Mouse (Mus musculus): ENCODE data around the gene Man1a2. TPM values are rescaled to one million over a fixed set of nuclear protein-coding genes. Genes with fewer than 3 reads are reported as not detected.

Man1a2 gene
- total and polyA plus RNA-seq, 3 experiments: 27.1 to 261 (median 33.2) TPM

DNA sequence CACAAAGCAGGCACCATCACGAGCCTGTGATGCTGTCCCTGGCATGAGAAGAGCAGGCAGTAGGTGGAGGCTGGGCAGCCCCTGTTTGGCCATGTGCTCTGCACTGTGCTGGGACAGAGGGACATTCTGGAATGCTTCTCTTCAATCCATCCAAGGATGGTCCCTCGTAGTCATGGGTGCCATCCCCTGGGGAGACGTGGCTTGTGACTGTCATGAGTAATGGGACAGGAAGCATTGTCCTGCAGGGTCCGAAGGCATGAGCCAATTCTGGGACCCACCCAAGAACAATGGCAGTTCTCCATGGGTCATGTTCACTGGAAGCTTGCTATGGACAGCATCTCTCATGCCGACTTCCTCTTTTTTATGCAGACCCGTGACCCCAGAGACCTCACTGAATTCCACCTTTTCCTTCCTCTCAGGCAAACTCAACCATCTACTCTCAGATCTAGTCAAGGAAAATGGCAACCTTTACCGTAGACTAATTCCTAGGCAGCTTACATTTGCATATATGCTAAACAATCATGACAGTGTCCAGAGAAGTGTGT, 155.0 kb downstream of the Man1a2 start:
- H3K4me1 ChIP-seq (ENCODE audit: control insufficient read depth in 1 of 2, insufficient read depth in 2 of 2, low read length in 2 of 2): no peaks in the 10 kb centered on the region
- no peaks in the 10 kb centered on the region for H3K79me2 ChIP-seq (ENCODE audit: control insufficient read depth, insufficient read depth, low read length, poor library complexity)
- no peaks in the 10 kb centered on the region for H3K9me3 ChIP-seq (replicated peaks; ENCODE audit: insufficient read depth, low read length)
- TF ChIP-seq GATA1 (IDR thresholded peaks at IDR 0.05; ENCODE audit: low read depth, low read length) (no peak), POLR2AphosphoS2 (IDR thresholded peaks at IDR 0.05; ENCODE audit: low read length) (no peak), CHD2 (IDR thresholded peaks at IDR 0.05; ENCODE audit: low read length) (no peak), MEF2A (IDR thresholded peaks at IDR 0.05; ENCODE audit: extremely low read depth, insufficient replicate concordance, low read depth, low read length, poor library complexity, severe bottlenecking) (no peak), EP300 (IDR thresholded peaks at IDR 0.05; ENCODE audit: low read depth in 1 of 2, low read length in 2 of 2) (no peak), ZKSCAN1 (IDR thresholded peaks at IDR 0.05; ENCODE audit: low read depth, low read length) (no peak), NRF1 (IDR thresholded peaks at IDR 0.05; ENCODE audit: insufficient read depth, low read depth, low read length, poor library complexity, severe bottlenecking) (no peak), E2F4 (IDR thresholded peaks at IDR 0.05; ENCODE audit: borderline replicate concordance, low read depth, low read length) (no peak), USF2 (IDR thresholded peaks at IDR 0.05; ENCODE audit: borderline replicate concordance in 1 of 2, insufficient read depth in 1 of 2, low read depth in 1 of 2, low read length in 2 of 2) (no peak), SIN3A (IDR thresholded peaks at IDR 0.05; ENCODE audit: low read length) (no peak), TBP (IDR thresholded peaks at IDR 0.05; ENCODE audit: low read depth, low read length) (no peak)
- no peaks in the 10 kb centered on the region for H3K36me3 ChIP-seq (ENCODE audit: control insufficient read depth in 1 of 2, insufficient read depth in 2 of 2, low read length in 2 of 2)
- H3K9ac ChIP-seq (ENCODE audit: control insufficient read depth, low read depth, low read length, poor library complexity, severe bottlenecking): no peak overlapping the region
- peaks cover 0 to 3% of the 10 kb centered on the region in 2 experiments; a peak in 1 of 4 replicates for H3K27me3 ChIP-seq (ENCODE audit: control insufficient read depth in 1 of 2, insufficient read depth in 2 of 2, low read length in 2 of 2)
- DNase-seq (ENCODE audit: low read depth, low spot score): no peak
- H3K4me3 ChIP-seq (ENCODE audit: control insufficient read depth in 1 of 2, insufficient read depth in 1 of 2, low read depth in 2 of 2, low read length in 2 of 2): no peak overlapping the region
- H3K27ac ChIP-seq (ENCODE audit: control insufficient read depth, low read depth, low read length): no peak overlapping the region

- no peak overlapping the region for H3K4me3 ChIP-seq (ENCODE audit: control insufficient read depth in 1 of 2, insufficient read depth in 1 of 2, low read depth in 2 of 2, low read length in 2 of 2)
- no peaks in the 10 kb centered on the region for H3K36me3 ChIP-seq (ENCODE audit: control insufficient read depth in 1 of 2, insufficient read depth in 2 of 2, low read length in 2 of 2)
- no peaks in the 10 kb centered on the region for H3K79me2 ChIP-seq (ENCODE audit: control insufficient read depth, insufficient read depth, low read length, poor library complexity)
- no peaks in the 10 kb centered on the region for H3K4me1 ChIP-seq (ENCODE audit: control insufficient read depth in 1 of 2, insufficient read depth in 2 of 2, low read length in 2 of 2)
- peaks cover 0 to 1% of the 10 kb centered on the region in 2 experiments; a peak in 1 of 4 replicates for H3K27me3 ChIP-seq (ENCODE audit: control insufficient read depth in 1 of 2, insufficient read depth in 2 of 2, low read length in 2 of 2)
- TF ChIP-seq ZNF384 (IDR thresholded peaks at IDR 0.05; ENCODE audit: low read depth, low read length): no peak
- no peak overlapping the region for H3K27ac ChIP-seq (ENCODE audit: control insufficient read depth, low read depth, low read length)
- H3K9me3 ChIP-seq (replicated peaks; ENCODE audit: insufficient read depth, low read length): no peaks in the 10 kb centered on the region
- DNase-seq (ENCODE audit: low read depth, low spot score): no peak
- H3K9ac ChIP-seq (ENCODE audit: control insufficient read depth, low read depth, low read length, poor library complexity, severe bottlenecking): no peak overlapping the region
Measured at GRCm38 (mm10) chr3:100522671-100523070, 162.6 kb downstream of the Man1a2 start.

- Histone ChIP-seq H3K27ac (ENCODE audit: control insufficient read depth, low read depth, low read length) (no peak overlapping the region), H3K9me3 (replicated peaks; ENCODE audit: insufficient read depth, low read length) (no peaks in the 10 kb centered on the region), H3K4me3 (ENCODE audit: control insufficient read depth in 1 of 2, insufficient read depth in 1 of 2, low read depth in 2 of 2, low read length in 2 of 2) (no peak overlapping the region), H3K27me3 (ENCODE audit: control insufficient read depth in 1 of 2, insufficient read depth in 2 of 2, low read length in 2 of 2) (no peaks in the 10 kb centered on the region), H3K36me3 (ENCODE audit: control insufficient read depth in 1 of 2, insufficient read depth in 2 of 2, low read length in 2 of 2) (no peaks in the 10 kb centered on the region), H3K4me1 (ENCODE audit: control insufficient read depth in 1 of 2, insufficient read depth in 2 of 2, low read length in 2 of 2) (no peaks in the 10 kb centered on the region), H3K79me2 (ENCODE audit: control insufficient read depth, insufficient read depth, low read length, poor library complexity) (no peaks in the 10 kb centered on the region), H3K9ac (ENCODE audit: control insufficient read depth, low read depth, low read length, poor library complexity, severe bottlenecking) (no peak overlapping the region)
- no peak for DNase-seq (ENCODE audit: low read depth, low spot score)
- TF ChIP-seq POLR2AphosphoS5 (IDR thresholded peaks at IDR 0.05; ENCODE audit: borderline replicate concordance, low read depth, low read length) (no peak), GABPA (IDR thresholded peaks at IDR 0.05; ENCODE audit: low read depth, low read length) (no peak), ZMIZ1 (IDR thresholded peaks at IDR 0.05; ENCODE audit: low read depth, low read length) (no peak), ETS1 (IDR thresholded peaks at IDR 0.05; ENCODE audit: low read depth, low read length) (no peak), TBP (IDR thresholded peaks at IDR 0.05; ENCODE audit: low read depth, low read length) (no peak), MYC (IDR thresholded peaks at IDR 0.05; ENCODE audit: low read depth, low read length) (no peak), ZKSCAN1 (IDR thresholded peaks at IDR 0.05; ENCODE audit: low read depth, low read length) (no peak), CTCF (IDR thresholded peaks at IDR 0.05 in 2 of 3, conservative IDR thresholded peaks at IDR 0.05 in 1 of 3; ENCODE audit: control insufficient read depth in 1 of 3, insufficient read depth in 1 of 3, low read depth in 2 of 3, low read length in 3 of 3, poor library complexity in 1 of 3, severe bottlenecking in 1 of 3) (no peak), POLR2A (IDR thresholded peaks at IDR 0.05; ENCODE audit: control insufficient read depth in 1 of 2, insufficient read depth in 1 of 2, low read depth in 1 of 2, low read length in 2 of 2, poor library complexity in 1 of 2) (no peak), TCF12 (IDR thresholded peaks at IDR 0.05; ENCODE audit: low read depth, low read length) (no peak), MAZ (IDR thresholded peaks at IDR 0.05; ENCODE audit: low read depth, low read length) (no peak), CHD1 (IDR thresholded peaks at IDR 0.05; ENCODE audit: low read depth, low read length) (no peak), UBTF (IDR thresholded peaks at IDR 0.05; ENCODE audit: borderline replicate concordance, insufficient read depth, low read depth, low read length) (no peak), JUND (IDR thresholded peaks at IDR 0.05; ENCODE audit: low read depth, low read length) (no peak), EP300 (IDR thresholded peaks at IDR 0.05; ENCODE audit: low read depth in 1 of 2, low read length in 2 of 2) (no peak)
Measured at GRCm38 (mm10) chr3:100521626-100522025, 163.7 kb downstream of the Man1a2 start.
